Mouse (Mus musculus): ENCODE results near the gene Sirt7. TPM values are rescaled to one million over a fixed set of nuclear protein-coding genes. Genes with fewer than 3 reads are reported as not detected.

Sirt7 gene
- polyA plus RNA-seq, 1 experiment from 2014 or later = 36.6 TPM

- no peak overlapping the region for H3K4me3 ChIP-seq (replicated peaks; ENCODE audit: low read length)
- no peak for ATAC-seq (ENCODE audit: insufficient read depth, low FRiP score)
- no peaks in the 10 kb centered on the region for H3K9me3 ChIP-seq (replicated peaks; ENCODE audit: control insufficient read depth, low read length)
- peaks cover 14% of the 10 kb centered on the region; the same call in 1 of the 2 replicates for H3K36me3 ChIP-seq (ENCODE audit: control insufficient read depth, insufficient read depth, low read length)
- H3K4me1 ChIP-seq (ENCODE audit: control insufficient read depth, insufficient read depth, low read length) = peaks cover 24% of the 10 kb centered on the region
- no peak overlapping the region for H3K4me2 ChIP-seq (ENCODE audit: low read depth, low read length)
- WGBS = 88% methylated on average over 8 of the region's 8 CpGs
- no peak overlapping the region for H3K9ac ChIP-seq (ENCODE audit: low read length)
- H3K27me3 ChIP-seq (ENCODE audit: control insufficient read depth, insufficient read depth, low read length) = no peaks in the 10 kb centered on the region
- no peak overlapping the region for H3K27ac ChIP-seq (ENCODE audit: low read length)
Observed at GRCm38 (mm10) chr11:120613976-120614375, 11.1 kb downstream of the Sirt7 start.

GRCm38 (mm10) chr11:120613481-120613972, 11.5 kb downstream of the Sirt7 start:
- Histone ChIP-seq H3K36me3 (ENCODE audit: control insufficient read depth, insufficient read depth, low read length) (peaks cover 12% of the 10 kb centered on the region; the same call in 1 of the 2 replicates), H3K9ac (ENCODE audit: low read length) (no peak overlapping the region), H3K4me2 (ENCODE audit: low read depth, low read length) (no peak overlapping the region), H3K27ac (ENCODE audit: low read length) (no peak overlapping the region), H3K4me3 (replicated peaks; ENCODE audit: low read length) (no peak overlapping the region), H3K9me3 (replicated peaks; ENCODE audit: control insufficient read depth, low read length) (no peaks in the 10 kb centered on the region), H3K4me1 (ENCODE audit: control insufficient read depth, insufficient read depth, low read length) (peaks cover 28% of the 10 kb centered on the region), H3K27me3 (ENCODE audit: control insufficient read depth, insufficient read depth, low read length) (no peaks in the 10 kb centered on the region)
- no peak for ATAC-seq (ENCODE audit: insufficient read depth, low FRiP score)
- WGBS = 82% methylated on average over 10 of the region's 10 CpGs

DNA sequence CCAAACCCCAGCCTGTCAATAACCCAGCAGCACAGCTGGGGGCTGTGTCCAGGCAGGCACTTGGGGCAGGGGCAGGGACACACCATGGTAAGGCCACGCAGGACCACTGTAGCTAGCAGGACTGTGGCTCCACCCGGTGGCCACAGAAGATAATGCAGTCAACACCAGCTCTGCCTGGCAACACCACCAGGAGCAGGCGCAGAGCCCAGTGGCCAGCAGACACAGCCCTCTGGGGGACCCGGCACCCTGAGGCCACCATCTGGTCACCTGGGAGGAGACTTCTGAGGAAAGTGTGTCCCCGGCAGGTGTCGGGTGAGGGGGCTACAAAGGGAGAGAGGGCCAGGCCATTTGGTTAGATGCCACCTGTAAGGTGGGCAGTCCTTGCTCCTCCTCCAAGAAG, 12.3 kb downstream of the Sirt7 start:
- peaks cover 8% of the 10 kb centered on the region; the same call in 1 of the 2 replicates for H3K36me3 ChIP-seq (ENCODE audit: control insufficient read depth, insufficient read depth, low read length)
- H3K4me2 ChIP-seq (ENCODE audit: low read depth, low read length) = no peak overlapping the region
- H3K4me3 ChIP-seq (replicated peaks; ENCODE audit: low read length) = no peak overlapping the region
- no peak overlapping the region for H3K27ac ChIP-seq (ENCODE audit: low read length)
- H3K4me1 ChIP-seq (ENCODE audit: control insufficient read depth, insufficient read depth, low read length) = peaks cover 33% of the 10 kb centered on the region
- 32% methylated on average over 6 of the region's 6 CpGs for WGBS
- no peaks in the 10 kb centered on the region for H3K9me3 ChIP-seq (replicated peaks; ENCODE audit: control insufficient read depth, low read length)
- H3K27me3 ChIP-seq (ENCODE audit: control insufficient read depth, insufficient read depth, low read length) = no peaks in the 10 kb centered on the region
- no peak for ATAC-seq (ENCODE audit: insufficient read depth, low FRiP score)
- no peak overlapping the region for H3K9ac ChIP-seq (ENCODE audit: low read length)

DNA sequence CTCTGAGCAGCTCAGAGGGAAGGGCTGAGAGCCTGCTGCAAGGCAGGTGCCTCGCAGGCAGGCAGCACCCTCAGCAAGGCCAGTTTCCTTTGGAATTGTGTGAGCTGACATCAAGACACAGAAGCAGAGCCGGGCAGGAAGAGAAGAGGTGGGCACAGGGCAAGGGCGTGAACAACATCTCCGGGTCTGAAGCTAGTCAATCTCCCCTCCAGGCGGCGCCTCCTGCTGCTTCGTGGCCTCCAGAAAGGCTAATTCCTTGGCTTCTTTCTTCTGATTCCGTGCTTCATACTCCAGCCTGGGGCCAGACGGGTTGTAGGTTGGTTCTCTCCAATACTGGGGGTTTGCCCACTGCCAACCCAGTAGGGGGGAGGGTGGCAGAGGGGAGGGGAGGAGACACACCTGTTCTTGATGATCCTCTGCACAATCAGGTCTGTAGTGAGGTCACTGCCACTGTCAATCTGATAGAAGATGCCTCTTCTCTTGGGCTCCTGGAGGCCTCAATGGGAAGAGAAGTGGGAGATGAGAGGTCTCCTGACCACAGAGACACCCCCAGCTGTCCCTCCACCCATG, 14.5 kb downstream of the Sirt7 start:
- Histone ChIP-seq H3K27ac (ENCODE audit: low read length) (no peak overlapping the region), H3K36me3 (ENCODE audit: control insufficient read depth, insufficient read depth, low read length) (peaks cover 8% of the 10 kb centered on the region; the same call in 1 of the 2 replicates), H3K27me3 (ENCODE audit: control insufficient read depth, insufficient read depth, low read length) (no peaks in the 10 kb centered on the region), H3K4me1 (ENCODE audit: control insufficient read depth, insufficient read depth, low read length) (peaks cover 27% of the 10 kb centered on the region), H3K4me2 (ENCODE audit: low read depth, low read length) (no peak overlapping the region), H3K9ac (ENCODE audit: low read length) (no peak overlapping the region), H3K9me3 (replicated peaks; ENCODE audit: control insufficient read depth, low read length) (no peaks in the 10 kb centered on the region), H3K4me3 (replicated peaks; ENCODE audit: low read length) (no peak overlapping the region)
- WGBS = 80% methylated on average over 9 of the region's 9 CpGs
- ATAC-seq (ENCODE audit: insufficient read depth, low FRiP score) = no peak

DNA sequence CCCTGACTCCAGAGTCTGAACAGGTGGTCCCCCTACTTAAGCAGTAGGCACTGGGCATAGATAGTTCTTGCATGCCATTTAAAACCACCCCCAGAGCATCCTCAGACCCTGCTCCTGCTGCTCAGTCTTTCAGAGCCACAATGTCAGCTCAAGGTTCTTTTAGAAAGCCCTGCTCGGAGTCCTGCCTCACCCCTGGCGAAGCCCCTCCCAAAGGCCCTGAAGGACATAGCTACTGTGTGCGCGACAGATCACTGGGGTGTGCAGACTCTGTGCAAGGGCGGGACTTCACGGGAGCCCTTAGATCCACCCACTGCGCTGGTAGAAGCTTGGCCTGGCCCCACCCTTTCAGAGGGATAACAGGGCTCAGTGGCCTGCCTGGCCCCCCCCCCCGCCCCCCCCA, 15.8 kb downstream of the Sirt7 start:
- peaks cover 15% of the 10 kb centered on the region; the same call in 1 of the 2 replicates for H3K36me3 ChIP-seq (ENCODE audit: control insufficient read depth, insufficient read depth, low read length)

GRCm38 (mm10) chr11:120608241-120609034, 16.6 kb downstream of the Sirt7 start, which contains the start of gene Npb:
TSS of gene Npb (plus strand) at chr11:120608477.
- 6% methylated on average over 45 of the region's 45 CpGs for WGBS
- Histone ChIP-seq H3K9ac (ENCODE audit: low read length) (peak within 1 kb of the TSS; percentile 70), H3K4me1 (ENCODE audit: control insufficient read depth, insufficient read depth, low read length) (peaks cover 27% of the 10 kb centered on the region), H3K27me3 (ENCODE audit: control insufficient read depth, insufficient read depth, low read length) (no peaks in the 10 kb centered on the region), H3K36me3 (ENCODE audit: control insufficient read depth, insufficient read depth, low read length) (peaks cover 11% of the 10 kb centered on the region; the same call in 1 of the 2 replicates), H3K9me3 (replicated peaks; ENCODE audit: control insufficient read depth, low read length) (no peaks in the 10 kb centered on the region), H3K27ac (ENCODE audit: low read length) (peak within 1 kb of the TSS; percentile 35; the same call in 1 of the 2 replicates), H3K4me2 (ENCODE audit: low read depth, low read length) (peak within 1 kb of the TSS; percentile 70), H3K4me3 (replicated peaks; ENCODE audit: low read length) (peak within 1 kb of the TSS; percentile 39)
- ATAC-seq (ENCODE audit: insufficient read depth, low FRiP score) = peak; percentile 44

More for the DNA sequence above, 15.8 kb downstream of the Sirt7 start:
- ATAC-seq (ENCODE audit: insufficient read depth, low FRiP score) = peak; percentile 68; the same call in 1 of the 2 replicates
- Histone ChIP-seq H3K9me3 (replicated peaks; ENCODE audit: control insufficient read depth, low read length) (no peaks in the 10 kb centered on the region), H3K27ac (ENCODE audit: low read length) (peak overlapping the region; percentile 35; the same call in 1 of the 2 replicates), H3K4me2 (ENCODE audit: low read depth, low read length) (peak overlapping the region; percentile 70), H3K9ac (ENCODE audit: low read length) (no peak overlapping the region; the same call in 1 of the 2 replicates), H3K4me1 (ENCODE audit: control insufficient read depth, insufficient read depth, low read length) (peaks cover 27% of the 10 kb centered on the region), H3K27me3 (ENCODE audit: control insufficient read depth, insufficient read depth, low read length) (no peaks in the 10 kb centered on the region), H3K4me3 (replicated peaks; ENCODE audit: low read length) (peak overlapping the region; percentile 39; the same call in 1 of the 2 replicates)
- WGBS = 37% methylated on average over 8 of the region's 8 CpGs

GRCm38 (mm10) chr11:120606764-120607163, 18.3 kb downstream of the Sirt7 start:
- WGBS = 71% methylated on average over 4 of the region's 4 CpGs
- Histone ChIP-seq H3K27ac (ENCODE audit: low read length) (no peak overlapping the region), H3K9ac (ENCODE audit: low read length) (peak overlapping the region; percentile 19; the same call in 1 of the 2 replicates), H3K27me3 (ENCODE audit: control insufficient read depth, insufficient read depth, low read length) (no peaks in the 10 kb centered on the region), H3K9me3 (replicated peaks; ENCODE audit: control insufficient read depth, low read length) (no peaks in the 10 kb centered on the region), H3K4me2 (ENCODE audit: low read depth, low read length) (no peak overlapping the region), H3K4me3 (replicated peaks; ENCODE audit: low read length) (no peak overlapping the region), H3K36me3 (ENCODE audit: control insufficient read depth, insufficient read depth, low read length) (peaks cover 13% of the 10 kb centered on the region; the same call in 1 of the 2 replicates), H3K4me1 (ENCODE audit: control insufficient read depth, insufficient read depth, low read length) (peaks cover 27% of the 10 kb centered on the region)
- no peak for ATAC-seq (ENCODE audit: insufficient read depth, low FRiP score)

DNA sequence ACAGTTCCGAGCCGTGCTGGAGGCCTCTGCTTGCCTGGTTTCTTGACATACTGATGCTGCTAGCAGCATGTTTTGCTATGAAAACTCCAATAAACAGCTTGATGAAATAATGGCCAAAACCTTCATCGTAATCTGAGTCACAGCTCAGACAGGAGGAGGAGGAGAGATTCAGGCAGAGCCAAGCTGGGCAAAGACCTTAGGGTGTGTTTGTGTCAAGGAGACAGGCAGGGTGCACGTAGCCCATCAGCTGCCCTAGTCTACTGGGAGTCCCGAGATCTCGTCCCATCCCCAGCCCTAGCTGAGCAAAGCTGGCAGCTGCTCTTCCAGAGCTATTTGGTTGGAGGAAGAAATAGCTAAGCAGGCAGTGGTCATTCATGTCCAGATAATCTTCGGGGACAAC, 19.4 kb downstream of the Sirt7 start:
- no peaks in the 10 kb centered on the region for H3K9me3 ChIP-seq (replicated peaks; ENCODE audit: control insufficient read depth, low read length)
- 84% methylated on average over 7 of the region's 7 CpGs for WGBS
- no peaks in the 10 kb centered on the region for H3K27me3 ChIP-seq (ENCODE audit: control insufficient read depth, insufficient read depth, low read length)
- no peak overlapping the region for H3K4me2 ChIP-seq (ENCODE audit: low read depth, low read length)
- no peak overlapping the region for H3K9ac ChIP-seq (ENCODE audit: low read length)
- no peak for ATAC-seq (ENCODE audit: insufficient read depth, low FRiP score)
- H3K4me3 ChIP-seq (replicated peaks; ENCODE audit: low read length) = no peak overlapping the region
- peaks cover 18% of the 10 kb centered on the region; the same call in 1 of the 2 replicates for H3K36me3 ChIP-seq (ENCODE audit: control insufficient read depth, insufficient read depth, low read length)
- no peak overlapping the region for H3K27ac ChIP-seq (ENCODE audit: low read length)
- peaks cover 27% of the 10 kb centered on the region for H3K4me1 ChIP-seq (ENCODE audit: control insufficient read depth, insufficient read depth, low read length)

GRCm38 (mm10) chr11:120603545-120603944, 21.5 kb downstream of the Sirt7 start:
- 73% methylated on average over 2 of the region's 2 CpGs for WGBS
- H3K4me1 ChIP-seq (ENCODE audit: control insufficient read depth, insufficient read depth, low read length) = peaks cover 22% of the 10 kb centered on the region
- H3K4me2 ChIP-seq (ENCODE audit: low read depth, low read length) = no peak overlapping the region
- H3K27ac ChIP-seq (ENCODE audit: low read length) = no peak overlapping the region
- H3K9ac ChIP-seq (ENCODE audit: low read length) = no peak overlapping the region
- peaks cover 19% of the 10 kb centered on the region; the same call in 1 of the 2 replicates for H3K36me3 ChIP-seq (ENCODE audit: control insufficient read depth, insufficient read depth, low read length)
- no peaks in the 10 kb centered on the region for H3K27me3 ChIP-seq (ENCODE audit: control insufficient read depth, insufficient read depth, low read length)
- no peak for ATAC-seq (ENCODE audit: insufficient read depth, low FRiP score)
- H3K4me3 ChIP-seq (replicated peaks; ENCODE audit: low read length) = no peak overlapping the region
- H3K9me3 ChIP-seq (replicated peaks; ENCODE audit: control insufficient read depth, low read length) = no peaks in the 10 kb centered on the region
